ENCODE assay signal across 8 mouse cellular contexts in the genomic region with DNA sequence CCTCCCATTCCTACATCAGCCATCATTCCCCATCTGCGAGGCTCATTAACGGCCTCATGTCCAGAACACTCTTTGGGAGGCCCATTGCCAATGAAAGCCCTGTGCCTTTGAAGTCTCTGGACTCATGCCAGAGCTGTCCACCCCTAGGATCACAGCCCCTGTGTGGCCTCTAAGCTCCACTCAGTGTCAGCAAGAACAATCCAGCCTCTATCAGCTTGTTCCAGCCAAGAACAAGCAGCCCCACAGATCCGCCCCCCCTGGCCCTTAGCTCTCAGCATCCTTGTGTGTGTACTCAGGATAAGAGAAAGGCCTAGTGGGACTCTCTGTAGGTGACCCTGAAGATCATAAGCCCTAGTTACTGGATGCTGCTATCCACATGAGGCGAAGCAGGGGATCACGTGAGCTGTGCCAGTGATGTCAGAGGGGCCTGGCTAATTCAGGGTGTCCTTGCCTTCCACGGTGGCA.
DNase-seq lines count a peak whose midpoint lies in the region; ATAC-seq and TF ChIP-seq lines count a peak whose summit lies in the region.

No protein-coding gene starts in this region.

- H3K4me1 ChIP-seq in heart, postnatal 0 days (ENCODE audit: control insufficient read depth, insufficient read depth): peaks cover 29% of the 10 kb centered on the region

- DNase-seq in cerebellum, postnatal 10 days: peak; percentile 46 to 59
- DNase-seq in cerebellum, postnatal 25 days: no peak
- DNase-seq in brain, adult 2 months (ENCODE audit: low read depth, low spot score): peak; percentile 48
- DNase-seq in heart, postnatal 0 days (ENCODE audit: low spot score): peak; percentile 87
- DNase-seq in mesoderm, embryonic 11.5 days (ENCODE audit: low read depth, low spot score): peak; percentile 64
- DNase-seq in liver: no peak
- DNase-seq in layer of hippocampus, adult 9-10 months (ENCODE audit: low spot score): no peak

- no peak overlapping the region for H3K4me3 ChIP-seq in heart, postnatal 0 days (ENCODE audit: low read depth, low read length)

- H3K9me3 ChIP-seq in heart, postnatal 0 days (replicated peaks; ENCODE audit: control insufficient read depth, low read length): no peaks in the 10 kb centered on the region

- no peak overlapping the region for H3K9ac ChIP-seq in heart, postnatal 0 days (replicated peaks; ENCODE audit: low read depth, low read length)

- H3K27ac ChIP-seq in heart, postnatal 0 days (ENCODE audit: low read depth): peak overlapping the region; percentile 91

- no peak overlapping the region for H3K4me2 ChIP-seq in heart, postnatal 0 days (ENCODE audit: low read depth, low read length)

- H3K27me3 ChIP-seq in heart, postnatal 0 days (ENCODE audit: control insufficient read depth, insufficient read depth, low read length): no peaks in the 10 kb centered on the region

- ATAC-seq in heart, postnatal 0 days (ENCODE audit: insufficient read depth, low read depth): peak; percentile 88
- no peak for ATAC-seq in inflammation-experienced regulatory T-cells, adult 6 months

- WGBS in heart, postnatal 0 days: 25% methylated on average over 6 of the region's 6 CpGs

- TF ChIP-seq EP300 in heart, postnatal 0 days (IDR thresholded peaks at IDR 0.05; ENCODE audit: low read depth): peak; percentile 32; the same call in 1 of the 2 replicates

- no peak for TF ChIP-seq CTCF in heart, postnatal 0 days (IDR thresholded peaks at IDR 0.05; ENCODE audit: low read depth)

- H3K36me3 ChIP-seq in heart, postnatal 0 days (replicated peaks; ENCODE audit: control insufficient read depth, insufficient read depth, low read length): no peaks in the 10 kb centered on the region

Comparison
In these comparisons a context has a peak if more than half of its experiments do, and no peak if none do; other contexts are left out.
1. DNase-seq: peak in cerebellum, postnatal 10 days (2 of 2), brain, adult 2 months (single experiment), heart, postnatal 0 days (single experiment) and mesoderm, embryonic 11.5 days (single experiment); none in cerebellum, postnatal 25 days (0 of 2), liver (single experiment) and layer of hippocampus, adult 9-10 months (single experiment).